Mouse (Mus musculus) forebrain, embryonic 10.5 days (tissue): Measurements from ENCODE around the gene Srpk2. TPM values are rescaled to one million over a fixed set of nuclear protein-coding genes. Genes with fewer than 3 reads are reported as not detected.
"Not testable (repeated sequence)": the region's sequence is repeated elsewhere in the genome, so short reads cannot be mapped to it uniquely, and the experiment has no call there.

Experiments
- DNase-seq: peaks from one replicate; pipeline ENCODE4 v3.0.0-alpha.2; 2017; ENCODE audit warnings: low spot score; ENCODE audit errors: extremely low spot score
- H3K27ac ChIP-seq: fragments of 300-500 bp; sonication (generic); 2 replicates; pipeline ENCODE4 v1.5.1; 2016; ENCODE audit warnings: mild to moderate bottlenecking
- H3K27me3 ChIP-seq: fragments of 300-500 bp; sonication (generic); 2 replicates; pipeline ENCODE4 v1.6.1; 2016; ENCODE audit warnings: mild to moderate bottlenecking; ENCODE audit not compliant: poor library complexity, severe bottlenecking
- H3K36me3 ChIP-seq: fragments of 300-500 bp; sonication (generic); replicated peaks from 2 replicates; pipeline ENCODE4 v1.6.1; 2016; ENCODE audit warnings: mild to moderate bottlenecking, moderate library complexity
- H3K4me1 ChIP-seq: fragments of 300-500 bp; sonication (generic); 2 replicates; pipeline ENCODE4 v1.6.1; 2016
- H3K4me3 ChIP-seq: fragments of 300-500 bp; sonication (generic); 2 replicates; pipeline ENCODE4 v1.5.1; 2016; ENCODE audit warnings: mild to moderate bottlenecking, moderate library complexity
- H3K9me3 ChIP-seq: fragments of 300-500 bp; sonication (generic); 2 replicates; pipeline ENCODE4 v1.6.1; 2016; ENCODE audit warnings: mild to moderate bottlenecking, moderate library complexity
- WGBS: fragments of 180-500 bp; shearing (Covaris S2); methylation state at CpG from one replicate; pipeline ENCODE4 v1.1.7; 2016; 5-methylcytosine and 5-hydroxymethylcytosine counted together
- polyA plus RNA-seq: library from polyadenylated mRNA; unstranded; fragments of >200 nt; fragmentation: Nextera tagmentation; extraction: Ambion mirVana; gene quantifications from 2 replicates; pipeline ENCODE4 v1.2.1, GENCODE M21; 2016

The Srpk2 gene
- polyA plus RNA-seq, 1 experiment from 2014 or later, result 51.8 TPM

GRCm38 (mm10) chr5:23568188-23568587 lies 116.2 kb downstream of the Srpk2 start:
- 94% methylated on average over 5 of the region's 5 CpGs for WGBS

DNA sequence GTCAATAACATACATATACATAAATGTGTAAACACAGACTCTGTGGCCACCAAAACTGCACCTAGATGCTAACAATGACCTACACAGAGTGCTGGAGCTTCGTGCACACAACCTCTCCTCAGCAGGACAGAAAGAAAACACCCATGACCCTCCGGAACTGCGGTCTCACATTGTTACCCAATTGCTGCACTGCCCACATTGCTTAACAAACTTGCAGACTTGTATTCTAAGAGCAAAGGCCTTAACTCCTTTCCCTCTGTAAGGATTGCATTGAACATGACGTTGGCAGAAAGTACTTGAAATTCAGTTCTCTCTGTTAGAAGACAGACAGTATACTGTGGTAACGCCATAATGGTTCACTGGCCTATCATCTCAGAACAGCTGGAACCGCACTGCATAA lies 118.0 kb downstream of the Srpk2 start:
- H3K36me3 ChIP-seq, result peaks cover 43% of the 10 kb centered on the region
- H3K27ac ChIP-seq, result no peak overlapping the region
- no peak for DNase-seq
- H3K9me3 ChIP-seq, result no peaks in the 10 kb centered on the region
- 94% methylated on average over 6 of the region's 6 CpGs for WGBS
- H3K4me1 ChIP-seq, result no peaks in the 10 kb centered on the region
- no peak overlapping the region for H3K4me3 ChIP-seq
- no peaks in the 10 kb centered on the region for H3K27me3 ChIP-seq

More at GRCm38 (mm10) chr5:23568188-23568587, 116.2 kb downstream of the Srpk2 start:
- Histone ChIP-seq H3K36me3 (peaks cover 29% of the 10 kb centered on the region), H3K27me3 (no peaks in the 10 kb centered on the region), H3K4me1 (no peaks in the 10 kb centered on the region), H3K4me3 (no peak overlapping the region), H3K27ac (no peak overlapping the region), H3K9me3 (peaks cover under 1% of the 10 kb centered on the region; the same call in 1 of the 2 replicates)
- DNase-seq, result no peak

DNA sequence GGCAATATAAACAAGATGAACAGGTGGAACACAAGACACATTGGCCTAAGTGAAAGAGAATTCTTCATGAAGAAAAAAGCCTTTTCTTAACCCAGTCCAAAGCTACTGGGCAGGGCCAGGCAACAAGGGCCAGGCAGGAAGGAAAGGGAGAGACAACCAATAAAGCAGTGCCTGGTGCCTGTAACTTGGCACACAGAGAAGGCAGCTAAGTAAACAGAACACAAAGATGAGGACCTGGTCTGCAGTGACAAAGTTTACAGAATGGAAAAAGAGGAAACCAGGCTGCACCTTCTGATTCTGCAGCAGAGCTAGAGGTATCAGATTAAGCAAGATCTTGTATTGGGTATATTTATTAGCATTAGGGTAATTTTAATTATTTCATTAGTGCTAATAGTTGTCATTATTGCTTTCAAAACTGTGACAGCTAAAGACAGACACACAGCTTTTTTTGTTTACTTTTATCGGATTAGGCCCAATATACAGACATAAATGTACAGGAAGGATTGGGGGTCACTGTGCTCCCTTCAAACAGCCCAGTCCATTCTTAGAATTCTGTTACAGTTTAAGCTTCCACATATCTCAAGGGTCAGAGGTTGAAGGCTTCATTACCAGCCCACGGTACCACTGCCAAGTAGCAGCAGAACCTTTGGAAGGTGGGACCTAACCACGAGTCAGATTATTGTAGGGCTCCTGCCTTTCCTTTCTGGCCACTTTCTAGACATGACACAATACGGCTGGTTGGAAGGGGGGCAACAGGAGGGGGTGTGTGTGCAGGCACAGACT lies 121.9 kb downstream of the Srpk2 start:
- H3K27ac ChIP-seq, result no peak overlapping the region
- H3K4me3 ChIP-seq, result no peak overlapping the region
- peaks cover 48% of the 10 kb centered on the region for H3K36me3 ChIP-seq
- WGBS, result 94% methylated on average over 4 of the region's 4 CpGs
- no peak for DNase-seq
- no peaks in the 10 kb centered on the region for H3K27me3 ChIP-seq
- H3K9me3 ChIP-seq, result no peaks in the 10 kb centered on the region
- H3K4me1 ChIP-seq, result no peaks in the 10 kb centered on the region

DNA sequence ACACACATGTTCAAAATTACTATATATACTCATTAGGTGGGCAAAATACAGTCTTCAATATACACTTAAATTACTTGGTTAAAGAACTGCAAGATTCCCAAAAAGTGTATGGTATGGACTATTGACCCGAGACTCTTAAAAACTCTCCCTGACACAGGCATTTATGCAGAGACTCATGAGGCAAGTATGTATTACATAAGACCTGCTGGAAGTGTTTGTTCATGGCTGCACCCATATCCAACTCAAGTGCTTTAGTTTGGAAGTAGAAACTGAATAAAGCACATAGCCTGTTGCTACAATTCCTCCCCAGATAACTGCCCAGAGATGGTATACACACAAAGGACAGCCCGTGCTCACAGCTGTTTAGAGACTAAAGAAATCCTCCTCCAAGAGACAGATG lies 123.2 kb downstream of the Srpk2 start:
- Histone ChIP-seq H3K9me3 (no peaks in the 10 kb centered on the region), H3K36me3 (peaks cover 48% of the 10 kb centered on the region), H3K4me3 (no peak overlapping the region), H3K27ac (no peak overlapping the region), H3K27me3 (no peaks in the 10 kb centered on the region), H3K4me1 (no peaks in the 10 kb centered on the region; the same call in 1 of the 2 replicates)
- DNase-seq, result no peak
- WGBS, result 98% methylated on average over 2 of the region's 2 CpGs

- H3K27me3 ChIP-seq, result no peaks in the 10 kb centered on the region
- H3K27ac ChIP-seq, result no peak overlapping the region
- no peaks in the 10 kb centered on the region for H3K9me3 ChIP-seq
- DNase-seq, result no peak
- H3K4me1 ChIP-seq, result no peaks in the 10 kb centered on the region; the same call in 1 of the 2 replicates
- peaks cover 48% of the 10 kb centered on the region for H3K36me3 ChIP-seq
- WGBS, result 91% methylated on average over 4 of the region's 4 CpGs
- H3K4me3 ChIP-seq, result no peak overlapping the region
These were observed 124.2 kb downstream of the Srpk2 start for GRCm38 (mm10) chr5:23560171-23560570.

GRCm38 (mm10) chr5:23556007-23556770 lies 128.2 kb downstream of the Srpk2 start:
- WGBS, result 85% methylated on average over 7 of the region's 7 CpGs
- H3K9me3 ChIP-seq, result no peaks in the 10 kb centered on the region
- H3K4me1 ChIP-seq, result no peaks in the 10 kb centered on the region; the same call in 1 of the 2 replicates
- H3K4me3 ChIP-seq, result no peak overlapping the region
- H3K27ac ChIP-seq, result no peak overlapping the region
- DNase-seq, result no peak
- peaks cover 14% of the 10 kb centered on the region for H3K36me3 ChIP-seq
- H3K27me3 ChIP-seq, result no peaks in the 10 kb centered on the region

DNA sequence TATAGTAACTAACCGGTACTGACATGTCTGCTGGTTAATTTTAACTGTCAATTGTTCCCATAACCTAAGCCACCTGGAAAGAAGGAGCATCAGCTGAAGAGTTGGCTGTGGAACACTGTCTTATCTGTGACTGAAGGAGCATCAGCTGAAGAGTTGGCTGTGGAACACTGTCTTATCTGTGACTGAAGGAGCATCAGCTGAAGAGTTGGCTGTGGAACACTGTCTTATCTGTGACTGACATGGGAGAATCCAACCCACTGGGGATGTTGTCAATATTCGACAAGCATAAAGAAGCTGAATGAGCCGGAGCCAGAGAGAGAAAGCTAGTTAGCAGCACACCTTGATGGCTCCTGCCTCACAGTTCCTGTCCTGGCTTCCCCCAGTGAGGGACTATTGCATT lies 131.1 kb downstream of the Srpk2 start:
- 90% methylated on average over 3 of the region's 3 CpGs for WGBS
- not testable (repeated sequence) for H3K9me3 ChIP-seq, H3K4me1 ChIP-seq, H3K36me3 ChIP-seq, H3K4me3 ChIP-seq, DNase-seq, H3K27me3 ChIP-seq, H3K27ac ChIP-seq

DNA sequence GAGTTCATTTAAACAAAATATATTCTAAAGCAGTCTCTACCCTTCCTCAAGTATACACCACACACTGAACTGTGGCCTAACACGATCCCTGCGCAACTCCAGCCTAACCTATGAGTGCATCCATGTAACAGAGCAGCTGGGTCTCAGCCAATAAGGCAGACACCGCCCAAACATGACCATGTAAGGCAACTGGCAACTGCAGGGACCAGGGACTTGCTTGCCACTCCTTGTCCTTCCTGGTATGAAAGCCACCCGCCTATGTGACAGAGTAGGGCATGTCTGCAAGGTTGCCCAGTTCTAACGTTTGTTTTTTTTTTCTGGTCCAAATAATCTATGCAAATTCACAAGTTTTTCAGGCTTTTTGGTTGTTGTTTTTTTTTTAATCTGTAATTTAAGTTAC lies 132.7 kb downstream of the Srpk2 start:
- H3K36me3 ChIP-seq, result peaks cover 5% of the 10 kb centered on the region
- DNase-seq, result no peak
- 90% methylated on average over 5 of the region's 5 CpGs for WGBS
- no peak overlapping the region for H3K27ac ChIP-seq
- H3K9me3 ChIP-seq, result no peaks in the 10 kb centered on the region
- no peak overlapping the region for H3K4me3 ChIP-seq
- no peaks in the 10 kb centered on the region; the same call in 1 of the 2 replicates for H3K4me1 ChIP-seq
- no peaks in the 10 kb centered on the region for H3K27me3 ChIP-seq

GRCm38 (mm10) chr5:23535692-23536091 lies 148.7 kb downstream of the Srpk2 start:
- no peak for DNase-seq
- 89% methylated on average over 7 of the region's 7 CpGs for WGBS
- Histone ChIP-seq H3K9me3 (no peaks in the 10 kb centered on the region), H3K4me1 (no peaks in the 10 kb centered on the region), H3K36me3 (peaks cover 46% of the 10 kb centered on the region), H3K4me3 (no peak overlapping the region), H3K27ac (no peak overlapping the region), H3K27me3 (no peaks in the 10 kb centered on the region)

GRCm38 (mm10) chr5:23531541-23532096 lies 152.8 kb downstream of the Srpk2 start:
- Histone ChIP-seq H3K27me3 (no peaks in the 10 kb centered on the region), H3K36me3 (peaks cover 18% of the 10 kb centered on the region), H3K4me1 (no peaks in the 10 kb centered on the region), H3K9me3 (no peaks in the 10 kb centered on the region), H3K27ac (no peak overlapping the region), H3K4me3 (no peak overlapping the region)
- WGBS, result 92% methylated on average over 7 of the region's 7 CpGs
- no peak for DNase-seq

DNA sequence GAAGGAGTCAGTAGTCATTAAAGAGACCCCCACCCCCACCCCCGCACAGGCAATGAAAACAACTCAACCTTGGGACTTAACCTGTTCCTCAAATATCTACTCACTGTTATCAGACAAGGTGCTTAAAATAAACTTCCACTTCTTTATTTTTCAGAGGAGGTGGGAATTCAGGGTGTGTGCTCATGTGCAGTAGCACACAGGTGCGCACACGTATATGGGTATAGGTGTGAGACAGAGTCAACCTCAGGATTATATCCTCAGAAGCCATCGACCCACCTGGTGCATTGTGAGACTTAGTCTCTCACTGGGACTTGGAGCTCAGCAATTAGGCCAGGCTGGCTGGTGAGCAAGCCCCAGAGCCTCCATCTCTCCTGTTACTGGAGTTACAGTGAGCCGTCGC lies 153.3 kb downstream of the Srpk2 start:
- no peak overlapping the region for H3K27ac ChIP-seq
- H3K4me3 ChIP-seq, result no peak overlapping the region
- 94% methylated on average over 6 of the region's 6 CpGs for WGBS
- H3K36me3 ChIP-seq, result peaks cover 21% of the 10 kb centered on the region
- no peaks in the 10 kb centered on the region for H3K27me3 ChIP-seq
- H3K4me1 ChIP-seq, result no peaks in the 10 kb centered on the region
- H3K9me3 ChIP-seq, result no peaks in the 10 kb centered on the region
- no peak for DNase-seq

DNA sequence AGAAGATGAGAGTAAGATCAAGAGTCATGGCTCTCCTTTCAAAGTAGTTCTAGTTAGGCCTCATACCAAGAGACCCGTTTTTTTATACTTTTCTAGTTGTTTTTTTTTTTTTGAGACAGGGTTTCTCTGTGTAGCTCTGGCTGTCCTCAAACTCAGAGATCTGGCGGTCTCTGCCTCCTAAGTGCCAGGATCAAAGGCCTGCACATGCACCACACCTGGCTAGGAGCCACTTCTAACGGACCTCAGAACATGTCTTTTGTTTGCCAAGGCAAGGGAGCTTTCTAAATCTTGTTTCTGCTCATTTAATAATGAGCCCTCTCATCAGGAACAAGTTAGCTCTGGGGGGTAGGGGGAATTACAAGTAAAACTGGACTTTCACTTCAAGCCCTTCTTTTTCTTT lies 159.8 kb downstream of the Srpk2 start:
- no peaks in the 10 kb centered on the region for H3K4me1 ChIP-seq
- H3K27ac ChIP-seq, result no peak overlapping the region
- DNase-seq, result no peak
- H3K27me3 ChIP-seq, result no peaks in the 10 kb centered on the region
- peaks cover 57% of the 10 kb centered on the region for H3K36me3 ChIP-seq
- WGBS, result 88% methylated on average over 3 of the region's 3 CpGs
- H3K4me3 ChIP-seq, result no peak overlapping the region
- no peaks in the 10 kb centered on the region for H3K9me3 ChIP-seq

DNA sequence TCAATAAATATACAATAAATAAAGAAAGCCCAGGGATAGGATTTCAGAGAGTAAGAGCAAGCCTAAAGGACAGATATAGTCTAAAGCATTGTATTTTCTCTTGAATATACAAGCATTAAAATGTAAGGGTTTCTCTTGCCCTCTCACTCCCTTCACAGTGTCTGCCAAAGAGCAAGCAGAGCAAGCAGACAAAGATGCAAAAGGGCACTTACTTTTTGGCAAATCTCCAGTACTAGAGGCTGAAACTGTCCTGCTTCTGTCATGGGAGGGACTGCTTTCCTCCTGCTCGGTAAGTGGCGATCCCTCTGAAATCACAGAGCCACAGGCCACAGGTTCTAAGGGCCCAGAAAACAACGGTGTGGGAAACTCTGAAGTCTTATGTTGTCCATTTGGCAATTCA lies 160.5 kb downstream of the Srpk2 start:
- WGBS, result 97% methylated on average over 3 of the region's 3 CpGs

More for the DNA sequence above, 160.5 kb downstream of the Srpk2 start:
- 0 out of 2 replicates have a peak, but pooled peaks cover 2% of the 10 kb centered on the region for H3K4me1 ChIP-seq
- H3K4me3 ChIP-seq, result no peak overlapping the region
- H3K36me3 ChIP-seq, result peaks cover 57% of the 10 kb centered on the region
- H3K27me3 ChIP-seq, result no peaks in the 10 kb centered on the region
- H3K27ac ChIP-seq, result no peak overlapping the region
- H3K9me3 ChIP-seq, result no peaks in the 10 kb centered on the region
- DNase-seq, result no peak
